Mouse (Mus musculus): ENCODE measurements around the gene Treh. TPM values are rescaled to one million over a fixed set of nuclear protein-coding genes. Genes with fewer than 3 reads are reported as not detected.

Treh gene
- polyA plus RNA-seq, 2 experiments: not detected

- 72% methylated on average over 2 of the region's 2 CpGs for WGBS
- peaks cover 16% of the 10 kb centered on the region for H3K4me1 ChIP-seq (ENCODE audit: control insufficient read depth, insufficient read depth, low read length)
- H3K27me3 ChIP-seq (ENCODE audit: control insufficient read depth, insufficient read depth, low read length): no peaks in the 10 kb centered on the region
- no peak overlapping the region for H3K4me3 ChIP-seq (replicated peaks; ENCODE audit: low read length)
- no peak for TF ChIP-seq POLR2A (IDR thresholded peaks at IDR 0.05; ENCODE audit: borderline replicate concordance, extremely low read depth, insufficient read depth, insufficient read length)
- H3K9ac ChIP-seq (ENCODE audit: low read depth, low read length, severe bottlenecking): no peak overlapping the region
- H3K9me3 ChIP-seq (ENCODE audit: control insufficient read depth, low read length): no peaks in the 10 kb centered on the region
- no peak overlapping the region for H3K4me2 ChIP-seq (replicated peaks; ENCODE audit: low read depth, low read length, severe bottlenecking)
- ATAC-seq (ENCODE audit: low FRiP score, low read depth): no peak
- peaks cover 79% of the 10 kb centered on the region for H3K36me3 ChIP-seq (ENCODE audit: control insufficient read depth, insufficient read depth, low read length)
- H3K27ac ChIP-seq (replicated peaks; ENCODE audit: low read depth, low read length): no peak overlapping the region
- no peak for DNase-seq (ENCODE audit: low spot score)
These were observed 36.6 kb downstream of the Treh start for GRCm38 (mm10) chr9:44709600-44709999.

DNA sequence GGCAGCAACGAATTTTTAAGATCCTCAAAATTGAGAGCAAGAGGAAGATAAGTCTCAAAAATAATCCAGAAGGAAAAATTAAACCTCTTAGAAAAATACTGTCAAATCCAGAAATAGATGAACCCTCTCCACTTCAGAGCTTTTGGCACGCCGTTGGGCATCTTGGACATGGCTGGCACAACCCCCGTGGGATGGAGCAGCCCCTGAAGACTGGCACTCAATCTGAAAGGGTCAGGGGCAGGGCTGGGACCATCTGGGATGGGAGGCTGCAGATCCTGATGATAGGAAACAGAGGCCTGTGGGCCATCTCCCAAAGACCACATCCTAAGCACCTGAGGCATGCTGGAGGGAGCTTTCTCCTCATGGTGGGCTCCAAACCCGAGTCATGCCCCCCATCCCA is 37.2 kb downstream of the Treh start:
- Histone ChIP-seq H3K27me3 (ENCODE audit: control insufficient read depth, insufficient read depth, low read length) (no peaks in the 10 kb centered on the region), H3K4me1 (ENCODE audit: control insufficient read depth, insufficient read depth, low read length) (peaks cover 16% of the 10 kb centered on the region), H3K27ac (replicated peaks; ENCODE audit: low read depth, low read length) (no peak overlapping the region), H3K9me3 (ENCODE audit: control insufficient read depth, low read length) (no peaks in the 10 kb centered on the region), H3K4me3 (replicated peaks; ENCODE audit: low read length) (no peak overlapping the region), H3K9ac (ENCODE audit: low read depth, low read length, severe bottlenecking) (no peak overlapping the region), H3K36me3 (ENCODE audit: control insufficient read depth, insufficient read depth, low read length) (peaks cover 79% of the 10 kb centered on the region), H3K4me2 (replicated peaks; ENCODE audit: low read depth, low read length, severe bottlenecking) (no peak overlapping the region)
- 69% methylated on average over 5 of the region's 5 CpGs for WGBS
- DNase-seq (ENCODE audit: low spot score): no peak
- ATAC-seq (ENCODE audit: low FRiP score, low read depth): no peak
- no peak for TF ChIP-seq POLR2A (IDR thresholded peaks at IDR 0.05; ENCODE audit: borderline replicate concordance, extremely low read depth, insufficient read depth, insufficient read length)

GRCm38 (mm10) chr9:44711602-44712001 is 38.6 kb downstream of the Treh start:
- Histone ChIP-seq H3K9me3 (ENCODE audit: control insufficient read depth, low read length) (no peaks in the 10 kb centered on the region), H3K36me3 (ENCODE audit: control insufficient read depth, insufficient read depth, low read length) (peaks cover 79% of the 10 kb centered on the region), H3K4me1 (ENCODE audit: control insufficient read depth, insufficient read depth, low read length) (peaks cover 16% of the 10 kb centered on the region), H3K4me3 (replicated peaks; ENCODE audit: low read length) (no peak overlapping the region), H3K27ac (replicated peaks; ENCODE audit: low read depth, low read length) (no peak overlapping the region), H3K9ac (ENCODE audit: low read depth, low read length, severe bottlenecking) (no peak overlapping the region), H3K4me2 (replicated peaks; ENCODE audit: low read depth, low read length, severe bottlenecking) (no peak overlapping the region), H3K27me3 (ENCODE audit: control insufficient read depth, insufficient read depth, low read length) (no peaks in the 10 kb centered on the region)
- DNase-seq (ENCODE audit: low spot score): no peak
- no peak for ATAC-seq (ENCODE audit: low FRiP score, low read depth)
- 65% methylated on average over 17 of the region's 17 CpGs for WGBS
- no peak for TF ChIP-seq POLR2A (IDR thresholded peaks at IDR 0.05; ENCODE audit: borderline replicate concordance, extremely low read depth, insufficient read depth, insufficient read length)

DNA sequence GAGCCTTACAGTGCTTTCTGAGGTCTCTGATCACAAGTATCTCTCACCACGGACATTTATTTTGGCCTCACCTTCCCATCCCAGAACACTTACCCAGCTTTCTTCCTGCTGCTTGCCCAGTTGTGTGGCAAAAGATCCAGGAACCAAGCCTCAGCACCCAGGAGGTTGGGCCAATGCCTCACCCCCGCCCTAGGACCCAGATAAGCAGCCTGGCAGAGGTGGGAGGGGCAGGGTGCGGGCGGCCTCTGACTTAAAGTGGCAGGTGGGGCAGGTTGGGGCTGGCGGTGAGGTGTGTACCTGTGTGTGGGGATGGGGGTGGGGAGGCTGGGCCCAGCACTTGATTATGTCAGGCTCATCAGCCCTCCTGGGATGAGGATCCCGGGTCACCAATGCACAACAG is 40.0 kb downstream of the Treh start:
- H3K27ac ChIP-seq (replicated peaks; ENCODE audit: low read depth, low read length): no peak overlapping the region
- no peaks in the 10 kb centered on the region for H3K27me3 ChIP-seq (ENCODE audit: control insufficient read depth, insufficient read depth, low read length)
- H3K9ac ChIP-seq (ENCODE audit: low read depth, low read length, severe bottlenecking): no peak overlapping the region
- H3K4me3 ChIP-seq (replicated peaks; ENCODE audit: low read length): no peak overlapping the region
- WGBS: 71% methylated on average over 6 of the region's 6 CpGs
- DNase-seq (ENCODE audit: low spot score) (no peak), ATAC-seq (ENCODE audit: low FRiP score, low read depth) (no peak)
- H3K4me1 ChIP-seq (ENCODE audit: control insufficient read depth, insufficient read depth, low read length): peaks cover 11% of the 10 kb centered on the region
- no peak for TF ChIP-seq POLR2A (IDR thresholded peaks at IDR 0.05; ENCODE audit: borderline replicate concordance, extremely low read depth, insufficient read depth, insufficient read length)
- H3K4me2 ChIP-seq (replicated peaks; ENCODE audit: low read depth, low read length, severe bottlenecking): no peak overlapping the region
- H3K9me3 ChIP-seq (ENCODE audit: control insufficient read depth, low read length): no peaks in the 10 kb centered on the region
- peaks cover 82% of the 10 kb centered on the region for H3K36me3 ChIP-seq (ENCODE audit: control insufficient read depth, insufficient read depth, low read length)

DNA sequence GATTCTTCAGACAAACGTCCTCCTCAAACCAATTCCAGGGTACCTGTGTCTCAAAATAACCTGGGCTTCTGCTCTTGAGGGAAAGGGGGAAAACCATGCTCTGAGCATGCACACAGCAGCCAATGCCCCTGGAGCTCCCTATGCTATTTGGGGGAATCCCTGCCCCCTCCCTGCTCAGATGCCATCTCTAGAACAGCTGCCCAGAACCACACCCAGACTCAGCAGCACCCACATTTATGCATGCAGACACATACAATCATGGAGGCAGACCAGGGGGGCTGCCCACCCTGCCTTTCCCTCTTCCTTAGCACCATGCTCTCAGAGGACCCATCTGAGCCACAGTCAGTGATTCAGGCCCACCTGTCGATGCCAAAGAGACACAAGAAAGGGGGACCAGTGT is 40.5 kb downstream of the Treh start:
- H3K27ac ChIP-seq (replicated peaks; ENCODE audit: low read depth, low read length): no peak overlapping the region
- no peaks in the 10 kb centered on the region for H3K9me3 ChIP-seq (ENCODE audit: control insufficient read depth, low read length)
- no peak for DNase-seq (ENCODE audit: low spot score)
- peaks cover 9% of the 10 kb centered on the region; the same call in 1 of the 2 replicates for H3K4me1 ChIP-seq (ENCODE audit: control insufficient read depth, insufficient read depth, low read length)
- no peak overlapping the region for H3K4me2 ChIP-seq (replicated peaks; ENCODE audit: low read depth, low read length, severe bottlenecking)
- H3K4me3 ChIP-seq (replicated peaks; ENCODE audit: low read length): no peak overlapping the region
- TF ChIP-seq POLR2A (IDR thresholded peaks at IDR 0.05; ENCODE audit: borderline replicate concordance, extremely low read depth, insufficient read depth, insufficient read length): no peak
- H3K9ac ChIP-seq (ENCODE audit: low read depth, low read length, severe bottlenecking): no peak overlapping the region
- ATAC-seq (ENCODE audit: low FRiP score, low read depth): no peak
- H3K36me3 ChIP-seq (ENCODE audit: control insufficient read depth, insufficient read depth, low read length): peaks cover 86% of the 10 kb centered on the region
- 51% methylated on average over 2 of the region's 2 CpGs for WGBS
- no peaks in the 10 kb centered on the region for H3K27me3 ChIP-seq (ENCODE audit: control insufficient read depth, insufficient read depth, low read length)

DNA sequence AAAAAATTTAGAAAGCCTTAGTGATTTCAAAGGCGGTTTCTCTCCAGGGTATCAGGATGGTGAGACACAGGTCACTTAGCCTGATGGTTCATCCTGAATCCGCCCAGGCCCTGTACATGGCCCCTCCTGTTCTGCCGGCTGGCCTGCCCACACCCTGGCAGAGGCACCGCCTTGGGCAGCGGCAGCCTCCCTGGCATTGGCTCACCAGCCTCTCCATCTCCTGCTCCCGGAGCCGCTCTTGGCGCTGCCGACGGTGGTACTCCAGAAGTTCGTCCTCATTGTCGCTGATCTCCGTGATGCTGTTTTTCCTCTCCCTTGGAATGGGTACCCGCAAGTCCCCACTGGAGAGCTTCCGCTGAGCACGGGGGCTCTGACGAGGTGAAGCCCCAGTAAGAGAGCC is 42.1 kb downstream of the Treh start:
- Histone ChIP-seq H3K4me2 (replicated peaks; ENCODE audit: low read depth, low read length, severe bottlenecking) (no peak overlapping the region), H3K4me3 (replicated peaks; ENCODE audit: low read length) (no peak overlapping the region), H3K9me3 (ENCODE audit: control insufficient read depth, low read length) (no peaks in the 10 kb centered on the region), H3K27ac (replicated peaks; ENCODE audit: low read depth, low read length) (no peak overlapping the region), H3K4me1 (ENCODE audit: control insufficient read depth, insufficient read depth, low read length) (peaks cover 8% of the 10 kb centered on the region), H3K9ac (ENCODE audit: low read depth, low read length, severe bottlenecking) (no peak overlapping the region), H3K27me3 (ENCODE audit: control insufficient read depth, insufficient read depth, low read length) (no peaks in the 10 kb centered on the region), H3K36me3 (ENCODE audit: control insufficient read depth, insufficient read depth, low read length) (peaks cover 83% of the 10 kb centered on the region)
- no peak for DNase-seq (ENCODE audit: low spot score)
- ATAC-seq (ENCODE audit: low FRiP score, low read depth): no peak
- WGBS: 87% methylated on average over 17 of the region's 17 CpGs
- TF ChIP-seq POLR2A (IDR thresholded peaks at IDR 0.05; ENCODE audit: borderline replicate concordance, extremely low read depth, insufficient read depth, insufficient read length): no peak
